Mouse (Mus musculus): Measurements from ENCODE around the gene Fgfr2. TPM values are rescaled to one million over a fixed set of nuclear protein-coding genes. Genes with fewer than 3 reads are reported as not detected.

Fgfr2 gene
- polyA plus RNA-seq, 1 experiment: 59.9 TPM

DNA sequence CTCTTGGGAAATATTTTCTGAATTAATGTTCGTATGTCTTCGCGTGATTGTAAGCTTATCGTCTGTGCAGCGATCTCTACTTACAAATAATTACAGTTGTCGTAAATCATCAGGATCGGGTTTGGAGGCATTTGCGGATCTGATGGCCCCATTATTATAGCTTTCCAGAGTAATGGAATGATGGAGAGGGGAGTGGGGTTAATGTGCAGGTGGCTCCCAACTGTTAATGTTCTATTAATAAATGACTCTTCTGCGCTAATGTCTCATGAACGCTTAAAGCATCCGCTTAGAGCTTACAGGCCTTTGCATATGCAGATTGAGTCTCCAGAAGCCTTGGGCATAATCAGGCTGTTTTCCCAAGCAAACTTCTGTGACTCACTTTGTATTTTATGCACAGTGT, 1144.5 kb downstream of the Fgfr2 start:
- TF ChIP-seq CTCF (IDR thresholded peaks at IDR 0.05; ENCODE audit: borderline replicate concordance, insufficient read depth, low read length): no peak
- no peak for TF ChIP-seq POLR2A (IDR thresholded peaks at IDR 0.05; ENCODE audit: low read depth, low read length)
- Histone ChIP-seq H3K4me1 (ENCODE audit: control insufficient read depth, insufficient read depth, low read length) (no peaks in the 10 kb centered on the region), H3K4me3 (ENCODE audit: insufficient read depth, low read length) (no peak overlapping the region), H3K27ac (ENCODE audit: insufficient read depth, low read length) (no peak overlapping the region)

DNA sequence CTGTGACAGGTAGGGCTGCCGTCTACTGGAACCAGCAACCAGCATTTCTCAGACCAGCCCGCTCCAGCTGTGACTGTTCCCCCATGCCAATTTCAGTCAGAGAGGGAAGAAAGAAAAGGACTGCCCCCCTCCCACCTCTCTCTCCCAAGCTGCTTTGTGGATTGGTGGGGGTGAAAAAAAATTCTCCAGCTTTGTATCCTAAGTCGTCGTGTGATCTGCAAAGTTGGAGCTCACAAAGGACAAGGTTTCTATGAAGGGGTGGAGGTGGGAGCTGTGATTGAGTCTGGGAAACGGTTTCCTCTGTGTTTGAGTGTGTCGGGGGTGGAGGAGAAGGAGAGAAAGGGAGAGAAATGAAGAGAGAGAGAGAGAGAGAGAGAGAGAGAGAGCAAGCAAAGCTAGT, 1147.3 kb downstream of the Fgfr2 start:
- TF ChIP-seq CTCF (IDR thresholded peaks at IDR 0.05; ENCODE audit: borderline replicate concordance, insufficient read depth, low read length) (no peak), POLR2A (IDR thresholded peaks at IDR 0.05; ENCODE audit: low read depth, low read length) (no peak)
- H3K4me3 ChIP-seq (ENCODE audit: insufficient read depth, low read length): no peak overlapping the region

DNA sequence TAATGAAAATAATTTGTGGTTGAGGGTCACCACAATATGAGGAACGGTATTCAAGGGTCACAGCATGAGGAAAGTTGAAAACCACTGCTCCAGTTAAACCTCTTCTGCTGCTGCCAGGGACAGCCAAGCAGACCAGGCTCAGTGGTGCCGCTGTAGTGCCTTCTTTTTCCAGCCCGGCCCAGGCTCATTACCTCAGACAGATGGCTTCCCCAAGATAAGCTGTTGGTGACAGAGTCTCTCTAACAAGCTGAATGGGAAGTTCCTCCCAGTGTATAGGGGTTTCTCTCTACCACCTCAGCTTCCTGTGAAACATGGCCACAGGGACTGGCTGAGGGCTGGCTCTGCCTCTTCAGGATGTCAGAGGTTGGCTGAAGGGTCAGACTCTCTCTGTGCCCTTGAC, 1152.9 kb downstream of the Fgfr2 start:
- H3K4me3 ChIP-seq (ENCODE audit: insufficient read depth, low read length): no peak overlapping the region
- H3K4me1 ChIP-seq (ENCODE audit: control insufficient read depth, insufficient read depth, low read length): no peaks in the 10 kb centered on the region
- no peak overlapping the region for H3K27ac ChIP-seq (ENCODE audit: insufficient read depth, low read length)
- TF ChIP-seq POLR2A (IDR thresholded peaks at IDR 0.05; ENCODE audit: low read depth, low read length): no peak
- TF ChIP-seq CTCF (IDR thresholded peaks at IDR 0.05; ENCODE audit: borderline replicate concordance, insufficient read depth, low read length): no peak

More for the DNA sequence above, 1147.3 kb downstream of the Fgfr2 start:
- Histone ChIP-seq H3K27ac (ENCODE audit: insufficient read depth, low read length) (no peak overlapping the region), H3K4me1 (ENCODE audit: control insufficient read depth, insufficient read depth, low read length) (no peaks in the 10 kb centered on the region)

DNA sequence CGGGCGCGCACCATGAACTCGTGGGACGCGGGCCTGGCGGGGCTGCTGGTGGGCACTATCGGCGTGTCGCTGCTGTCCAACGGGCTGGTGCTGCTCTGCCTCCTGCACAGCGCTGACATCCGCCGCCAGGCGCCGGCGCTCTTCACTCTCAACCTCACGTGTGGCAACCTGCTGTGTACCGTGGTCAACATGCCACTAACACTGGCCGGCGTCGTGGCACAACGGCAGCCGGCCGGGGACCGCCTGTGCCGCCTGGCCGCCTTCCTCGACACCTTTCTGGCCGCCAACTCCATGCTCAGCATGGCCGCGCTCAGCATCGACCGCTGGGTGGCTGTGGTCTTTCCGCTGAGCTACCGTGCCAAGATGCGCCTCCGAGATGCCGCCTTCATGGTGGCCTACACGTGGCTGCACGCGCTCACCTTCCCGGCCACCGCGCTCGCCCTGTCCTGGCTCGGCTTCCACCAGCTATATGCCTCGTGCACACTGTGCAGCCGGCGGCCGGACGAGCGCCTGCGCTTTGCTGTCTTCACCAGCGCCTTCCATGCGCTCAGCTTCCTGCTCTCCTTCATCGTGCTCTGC, 1156.1 kb downstream of the Fgfr2 start:
- Histone ChIP-seq H3K4me1 (ENCODE audit: control insufficient read depth, insufficient read depth, low read length) (no peaks in the 10 kb centered on the region), H3K4me3 (ENCODE audit: insufficient read depth, low read length) (no peak overlapping the region), H3K27ac (ENCODE audit: insufficient read depth, low read length) (no peak overlapping the region)
- no peak for TF ChIP-seq POLR2A (IDR thresholded peaks at IDR 0.05; ENCODE audit: low read depth, low read length)
- TF ChIP-seq CTCF (IDR thresholded peaks at IDR 0.05; ENCODE audit: borderline replicate concordance, insufficient read depth, low read length): no peak

DNA sequence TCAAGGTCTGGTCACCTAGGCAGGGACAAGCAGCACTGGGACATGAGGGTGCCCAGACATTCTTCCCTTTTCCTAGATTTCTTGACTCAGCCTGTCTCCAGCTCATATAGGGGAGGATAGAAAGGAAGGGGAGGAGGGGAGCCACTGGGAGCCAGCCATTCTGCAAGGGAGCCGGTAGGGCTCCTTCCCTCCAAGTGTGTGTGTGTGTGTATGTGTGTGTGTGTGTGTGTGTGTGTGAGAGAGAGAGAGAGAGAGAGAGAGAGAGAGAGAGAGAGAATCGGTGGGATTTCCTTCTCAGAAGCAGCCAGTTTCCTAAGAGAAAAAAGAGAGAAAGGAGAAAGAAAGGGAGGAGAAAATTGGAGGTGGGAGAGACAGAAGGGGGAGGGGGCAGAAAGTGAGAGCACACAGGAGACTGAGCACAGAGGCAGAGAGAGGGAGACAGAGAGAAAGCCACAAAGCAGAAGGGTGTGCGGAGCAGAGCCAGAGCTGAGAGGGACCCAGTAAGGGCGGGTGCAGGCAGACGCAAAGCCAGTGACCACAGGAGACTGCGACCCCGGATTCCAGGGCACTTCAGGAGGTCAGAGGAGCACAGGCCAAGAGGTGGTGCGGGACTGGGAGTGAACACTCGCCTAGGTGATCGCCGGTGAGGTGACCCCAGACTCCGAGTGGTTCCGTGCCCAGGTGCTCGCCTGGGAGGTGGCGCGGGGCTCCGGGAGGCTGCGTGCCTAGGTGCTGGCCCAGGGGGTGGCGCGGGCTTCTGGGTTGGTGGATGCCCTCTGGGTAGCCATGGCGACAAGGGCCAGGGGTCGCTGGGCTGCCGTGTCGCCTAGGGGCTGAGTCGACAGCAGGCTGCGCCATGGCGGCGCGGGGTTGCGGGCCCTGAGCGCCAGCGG, 1156.9 kb downstream of the Fgfr2 start, which contains the start of gene Gpr26:
Gene Gpr26, plus strand, starts transcription at position 438 of the 893 bp plus-strand sequence.
- TF ChIP-seq POLR2A (IDR thresholded peaks at IDR 0.05; ENCODE audit: low read depth, low read length) (no peak), CTCF (IDR thresholded peaks at IDR 0.05; ENCODE audit: borderline replicate concordance, insufficient read depth, low read length) (no peak)
- Histone ChIP-seq H3K4me1 (ENCODE audit: control insufficient read depth, insufficient read depth, low read length) (no peaks in the 10 kb centered on the region), H3K4me3 (ENCODE audit: insufficient read depth, low read length) (no peak within 1 kb of the TSS), H3K27ac (ENCODE audit: insufficient read depth, low read length) (no peak within 1 kb of the TSS)

DNA sequence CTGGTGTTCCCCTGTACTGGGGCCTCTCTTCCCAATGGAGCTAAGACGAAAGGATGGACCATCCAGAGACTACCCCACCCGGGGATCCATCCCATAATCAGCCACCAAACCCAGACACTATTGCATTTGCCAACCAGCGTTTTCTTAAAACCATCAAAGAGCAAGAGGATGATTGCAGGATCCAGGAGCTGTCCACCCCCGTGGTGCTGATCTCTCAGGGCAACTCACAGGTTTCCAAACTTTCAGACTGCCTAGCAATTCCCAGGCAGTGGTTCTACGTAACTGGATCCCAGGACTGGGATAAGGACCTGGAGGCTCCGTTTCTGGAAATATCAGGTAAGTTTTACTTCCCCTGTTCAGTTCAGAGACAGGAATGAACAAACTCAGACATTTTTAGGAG, 1162.6 kb downstream of the Fgfr2 start:
- Histone ChIP-seq H3K4me3 (ENCODE audit: insufficient read depth, low read length) (no peak overlapping the region), H3K27ac (ENCODE audit: insufficient read depth, low read length) (no peak overlapping the region), H3K4me1 (ENCODE audit: control insufficient read depth, insufficient read depth, low read length) (no peaks in the 10 kb centered on the region)
- TF ChIP-seq POLR2A (IDR thresholded peaks at IDR 0.05; ENCODE audit: low read depth, low read length): no peak
- TF ChIP-seq CTCF (IDR thresholded peaks at IDR 0.05; ENCODE audit: borderline replicate concordance, insufficient read depth, low read length): no peak

DNA sequence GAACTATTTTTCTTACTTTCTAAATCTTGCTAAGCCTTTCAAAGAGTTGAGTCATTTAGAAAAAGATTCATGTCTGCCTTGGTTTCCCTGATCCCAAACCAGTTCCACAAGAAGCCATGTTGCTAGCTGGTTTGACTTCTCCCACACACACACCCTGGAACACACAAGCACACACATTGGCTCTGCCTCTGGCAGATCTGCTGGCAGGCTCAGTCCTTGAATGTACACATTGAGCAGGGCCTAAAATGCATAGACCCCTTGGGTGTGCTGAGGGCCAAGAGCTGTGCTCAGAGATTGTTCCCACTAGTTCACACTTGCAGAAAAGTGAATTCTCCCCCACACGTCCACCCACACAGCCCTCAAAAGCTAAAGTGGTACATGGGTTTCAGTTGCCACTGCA, 1164.4 kb downstream of the Fgfr2 start:
- H3K27ac ChIP-seq (ENCODE audit: insufficient read depth, low read length): no peak overlapping the region
- H3K4me1 ChIP-seq (ENCODE audit: control insufficient read depth, insufficient read depth, low read length): no peaks in the 10 kb centered on the region
- TF ChIP-seq POLR2A (IDR thresholded peaks at IDR 0.05; ENCODE audit: low read depth, low read length) (no peak), CTCF (IDR thresholded peaks at IDR 0.05; ENCODE audit: borderline replicate concordance, insufficient read depth, low read length) (no peak)
- H3K4me3 ChIP-seq (ENCODE audit: insufficient read depth, low read length): no peak overlapping the region

DNA sequence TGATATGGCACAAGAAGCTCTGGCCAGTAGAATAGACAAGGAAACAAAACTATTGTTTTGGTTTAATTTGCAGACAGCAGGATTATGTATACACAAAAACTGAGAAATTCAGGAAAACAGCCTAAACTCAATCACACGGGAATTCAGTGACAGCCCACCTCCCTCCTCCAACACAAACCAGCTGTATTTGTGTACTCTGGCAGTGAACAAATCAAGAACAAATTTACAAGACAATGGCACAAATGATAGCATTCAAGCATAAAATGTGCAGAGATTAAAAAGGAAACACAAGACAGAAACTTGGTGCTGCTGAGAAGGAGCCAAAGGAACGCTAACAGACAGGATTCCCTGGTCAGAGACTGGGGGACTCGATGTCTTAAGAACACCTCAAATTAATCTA, 1169.7 kb downstream of the Fgfr2 start:
- Histone ChIP-seq H3K27ac (ENCODE audit: insufficient read depth, low read length) (no peak overlapping the region), H3K4me3 (ENCODE audit: insufficient read depth, low read length) (no peak overlapping the region), H3K4me1 (ENCODE audit: control insufficient read depth, insufficient read depth, low read length) (no peaks in the 10 kb centered on the region)
- TF ChIP-seq POLR2A (IDR thresholded peaks at IDR 0.05; ENCODE audit: low read depth, low read length): no peak
- no peak for TF ChIP-seq CTCF (IDR thresholded peaks at IDR 0.05; ENCODE audit: borderline replicate concordance, insufficient read depth, low read length)

DNA sequence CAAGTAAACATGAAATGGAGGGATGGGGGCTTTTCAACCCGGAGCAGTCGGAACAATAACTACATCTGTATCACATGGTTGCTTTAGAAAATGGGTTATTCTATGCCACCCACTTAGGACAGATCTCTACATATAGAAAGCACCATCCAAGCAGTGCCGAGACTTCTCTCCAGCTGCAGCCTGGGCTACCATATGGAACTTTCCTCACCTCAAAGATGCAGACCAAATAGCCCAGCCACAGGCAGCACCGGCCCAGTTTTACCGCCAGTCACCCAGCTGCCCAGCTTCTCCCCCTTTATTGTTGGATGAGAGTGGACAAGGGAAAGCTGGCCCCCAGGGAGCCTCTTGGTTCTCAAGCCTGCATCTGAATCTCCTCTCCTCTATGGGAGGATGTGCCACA, 1172.0 kb downstream of the Fgfr2 start:
- Histone ChIP-seq H3K4me1 (ENCODE audit: control insufficient read depth, insufficient read depth, low read length) (no peaks in the 10 kb centered on the region), H3K4me3 (ENCODE audit: insufficient read depth, low read length) (no peak overlapping the region), H3K27ac (ENCODE audit: insufficient read depth, low read length) (no peak overlapping the region)
- no peak for TF ChIP-seq CTCF (IDR thresholded peaks at IDR 0.05; ENCODE audit: borderline replicate concordance, insufficient read depth, low read length)
- TF ChIP-seq POLR2A (IDR thresholded peaks at IDR 0.05; ENCODE audit: low read depth, low read length): no peak

DNA sequence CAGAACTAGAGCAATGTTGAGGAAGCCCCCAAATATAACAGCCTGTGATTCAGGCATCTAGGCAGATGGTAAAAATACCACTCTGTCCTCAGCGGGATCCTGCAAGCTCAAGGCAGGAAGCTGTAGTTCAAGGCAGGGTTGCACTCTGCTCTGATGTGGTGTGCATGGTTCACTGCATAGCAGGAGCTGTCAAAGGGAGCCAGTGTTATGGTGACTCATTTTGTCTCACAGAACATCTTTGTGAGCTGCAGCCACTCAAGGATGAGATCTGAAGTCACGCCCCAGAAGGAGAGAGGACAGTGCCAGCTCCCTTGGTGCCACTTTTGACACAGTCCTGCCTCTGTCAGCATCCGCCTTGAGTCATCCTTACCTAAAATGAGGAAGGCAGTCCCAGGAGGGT, 1185.5 kb downstream of the Fgfr2 start:
- H3K4me1 ChIP-seq (ENCODE audit: control insufficient read depth, insufficient read depth, low read length): no peaks in the 10 kb centered on the region
- TF ChIP-seq POLR2A (IDR thresholded peaks at IDR 0.05; ENCODE audit: low read depth, low read length) (no peak), CTCF (IDR thresholded peaks at IDR 0.05; ENCODE audit: borderline replicate concordance, insufficient read depth, low read length) (no peak)
- no peak overlapping the region for H3K4me3 ChIP-seq (ENCODE audit: insufficient read depth, low read length)
- H3K27ac ChIP-seq (ENCODE audit: insufficient read depth, low read length): no peak overlapping the region
